Mouse (Mus musculus) layer of hippocampus, postnatal 14 days (tissue): ENCODE results near the gene Tango2. TPM values are rescaled to one million over a fixed set of nuclear protein-coding genes. Genes with fewer than 3 reads are reported as not detected.

ENCODE experiments used
- DNase-seq, 2 experiments: peaks; one replicate each; pipeline ENCODE4 v3.0.0; 2021 to 2022; ENCODE audit warnings: low spot score in 2 of 2, mixed read lengths in 1 of 2
- microRNA-seq, 2 experiments: library from miRNA; unstranded; fragments of <30 nt; microRNA quantifications; one replicate each; pipeline ENCODE4 v1.2.0; 2021
- total RNA-seq, 2 experiments: library from RNA; stranded (reverse); gene quantifications; 2 replicates each; pipeline ENCODE4 v1.2.3; 2021

The Tango2 gene
- total RNA-seq, 2 experiments from 2014 or later: 106 to 114 TPM

DNA sequence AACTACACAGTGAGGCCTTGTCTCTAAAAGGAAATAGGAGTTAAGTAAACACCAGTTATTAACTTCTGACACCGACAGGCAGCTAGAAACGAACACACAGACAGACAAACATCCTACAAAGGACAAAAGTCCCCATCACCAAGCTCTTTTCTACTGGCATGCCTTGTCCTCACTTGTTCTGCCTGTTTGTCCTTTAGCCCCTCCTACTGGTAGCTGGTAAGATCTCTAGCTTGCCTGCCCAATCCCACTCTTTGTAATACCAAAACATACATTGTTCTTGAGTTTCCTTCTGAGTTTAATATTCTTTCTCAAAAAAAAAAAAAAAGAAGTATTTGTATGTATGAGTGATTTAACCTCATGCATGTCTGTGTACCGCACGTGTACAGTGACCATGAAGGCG is 79.7 kb downstream of the Tango2 start:
- no peak for DNase-seq

DNA sequence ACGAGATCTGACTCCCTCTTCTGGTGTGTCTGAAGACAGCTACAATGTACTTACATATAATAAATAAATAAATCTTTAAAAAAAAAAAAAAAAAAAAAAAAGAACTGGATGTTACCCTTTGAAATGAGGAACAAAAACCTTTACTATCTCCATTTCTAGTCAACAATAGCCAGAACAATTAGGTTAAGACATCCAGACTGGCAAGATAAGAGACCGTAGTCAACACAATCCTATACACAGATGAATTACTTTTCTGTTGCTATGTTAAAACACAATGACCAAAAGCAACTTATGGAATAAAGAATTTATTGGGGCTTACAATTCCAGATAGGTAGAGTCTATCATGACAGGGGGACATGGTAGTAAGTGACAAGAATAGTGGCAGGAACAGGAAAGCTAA is 82.9 kb downstream of the Tango2 start:
- no peak for DNase-seq

DNA sequence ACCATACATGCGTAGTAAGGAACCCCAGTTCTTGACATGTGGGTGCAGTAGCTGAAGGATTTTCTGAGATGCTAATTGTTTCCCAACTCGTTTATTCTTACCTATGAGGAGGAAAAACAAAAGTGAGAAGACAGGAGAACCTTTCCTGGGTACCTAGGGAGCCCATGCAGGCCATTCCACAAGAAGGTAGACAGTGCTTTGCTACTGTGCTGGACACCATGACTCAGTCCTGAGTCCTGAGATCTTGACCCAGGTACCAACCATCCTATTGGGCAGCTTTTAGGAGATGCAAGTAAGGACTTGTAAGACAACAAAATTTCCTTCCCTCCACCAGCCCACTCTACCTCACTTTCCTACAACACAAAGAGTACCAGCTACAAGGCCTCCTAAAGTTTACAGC is 89.7 kb downstream of the Tango2 start, which contains the start of gene Gm49776:
Gm49776 (minus strand) TSS at position 101 of the 400 bp plus-strand sequence.
- DNase-seq: no peak

DNA sequence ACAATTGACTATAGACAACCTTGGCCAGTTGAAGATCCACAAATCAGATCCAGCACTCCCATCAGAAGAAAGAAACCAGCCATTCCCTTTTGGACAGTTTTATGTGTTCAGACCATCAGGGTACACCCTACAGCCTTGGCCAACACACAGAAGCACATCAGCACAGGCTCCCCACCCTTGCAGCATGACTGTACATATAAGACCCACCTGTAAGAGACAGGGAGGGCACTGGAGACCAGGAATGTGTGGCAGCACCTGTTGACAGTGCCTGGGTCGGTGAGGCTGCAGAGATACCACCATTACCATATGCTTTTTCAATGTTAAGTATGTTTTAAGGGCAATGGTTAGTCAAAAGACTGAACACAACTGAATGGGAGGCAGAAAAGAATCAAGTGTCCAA is 94.0 kb downstream of the Tango2 start:
- no peak for DNase-seq

DNA sequence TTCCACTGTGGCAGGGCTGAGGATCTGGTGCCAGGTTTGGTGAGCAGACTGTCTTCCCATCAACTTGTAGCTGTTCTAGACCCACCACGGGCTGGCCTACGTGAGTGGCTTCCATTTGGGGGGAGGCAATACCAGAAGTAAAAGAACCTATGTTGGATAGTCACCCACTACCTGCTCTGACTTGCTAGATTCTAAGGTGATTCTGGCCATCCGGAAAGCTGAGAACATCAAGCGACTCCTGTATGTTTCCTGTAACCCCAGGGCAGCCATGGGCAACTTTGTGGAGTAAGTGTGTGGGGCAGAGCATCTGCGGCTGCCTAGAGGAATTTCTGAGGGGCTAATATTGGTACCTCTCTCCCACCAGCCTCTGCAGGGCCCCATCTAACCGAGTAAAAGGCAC is 95.2 kb downstream of the Tango2 start:
- no peak for DNase-seq

DNA sequence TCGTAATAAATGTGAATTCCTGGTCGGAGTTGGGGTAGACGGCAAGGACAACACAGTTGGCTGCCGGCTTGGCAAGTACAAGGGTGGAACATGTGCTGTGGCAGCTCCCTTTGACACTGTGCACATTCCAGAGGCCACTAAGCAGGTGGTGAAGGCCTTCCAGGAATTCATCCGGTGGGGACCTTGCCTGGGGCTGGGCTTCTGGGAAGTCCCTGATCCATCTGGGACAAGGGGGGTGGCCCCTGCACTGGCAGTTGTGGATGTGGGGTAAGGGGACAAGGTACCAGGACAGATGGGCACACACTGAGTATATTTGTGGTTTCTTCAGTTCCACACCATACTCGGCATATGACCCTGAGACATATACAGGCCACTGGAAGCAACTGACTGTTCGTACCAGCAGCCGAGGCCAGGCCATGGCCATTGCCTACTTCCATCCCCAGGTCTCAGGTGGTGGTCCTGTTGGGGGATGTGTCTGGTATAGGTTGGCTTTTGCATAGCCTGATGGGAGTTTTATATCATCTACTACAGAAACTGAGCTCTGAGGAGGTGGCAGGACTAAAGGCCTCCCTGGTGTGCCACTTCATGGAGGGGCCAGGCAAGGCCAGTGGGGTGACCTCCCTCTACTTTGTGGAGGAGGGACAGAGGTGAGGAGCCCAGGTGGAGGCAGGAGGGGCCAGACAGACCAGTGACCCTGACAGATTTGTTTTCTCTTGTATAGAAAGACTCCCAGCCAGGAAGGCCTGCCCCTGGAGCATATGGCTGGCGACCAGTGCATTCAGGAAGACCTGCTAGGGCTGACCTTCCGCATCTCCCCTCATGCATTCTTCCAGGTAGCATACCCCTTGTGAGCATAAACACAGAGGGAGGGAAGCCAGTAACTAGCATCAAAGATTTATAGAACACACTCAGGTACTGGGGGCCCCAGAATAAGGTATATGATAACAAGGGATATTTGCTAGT is 96.8 kb downstream of the Tango2 start:
- no peak for DNase-seq

Small RNAs within 50 kb of the gene (microRNA-seq; reads per million reads assigned to microRNA genes)
- gene Gm24572: 0 reads per million in 2 experiments
- gene Gm26219: 0 reads per million in 2 experiments
- gene Mir1306: 272 to 391 reads per million in 2 experiments
- 1,131 to 1,265 reads per million in 2 experiments for gene Mir185

Other genes with a start within 250 kb of the Tango2 start
- gene Rtn4r, start 220.5 kb downstream of the Tango2 start, total RNA-seq: 10 to 100 TPM; 77.1 to 85.6 TPM
- gene Ccdc188, start 130.2 kb downstream of the Tango2 start, total RNA-seq: not detected
- 10 to 100 TPM; 84.1 to 84.6 TPM for gene Zdhhc8, start 113.0 kb downstream of the Tango2 start, total RNA-seq
- gene Trmt2a, start 99.4 kb downstream of the Tango2 start, total RNA-seq: 10 to 100 TPM; 44.6 to 61.7 TPM
- 100 to 1,000 TPM in 1 of 2 experiments, 10 to 100 TPM in 1; 98.3 to 104 TPM for gene Ranbp1, start 99.4 kb downstream of the Tango2 start, total RNA-seq
- not detected for gene Gm49776, start 89.8 kb downstream of the Tango2 start, total RNA-seq
- 10 to 100 TPM; 35.9 to 44.0 TPM for gene Dgcr8, start 58.9 kb downstream of the Tango2 start, total RNA-seq
- 10 to 100 TPM; 43.3 to 46.4 TPM for gene Arvcf, start 79 bp upstream of the Tango2 start, total RNA-seq
- gene Txnrd2, start 78.3 kb upstream of the Tango2 start, total RNA-seq: 10 to 100 TPM; 19.5 to 22.1 TPM
- gene Comt, start 78.7 kb upstream of the Tango2 start, total RNA-seq: 10 to 100 TPM; 57.1 to 66.8 TPM
- 1 to 10 TPM; 6.1 to 7.5 TPM for gene Gnb1l, start 150.6 kb upstream of the Tango2 start, total RNA-seq
- gene Rtl10, start 150.8 kb upstream of the Tango2 start, total RNA-seq: 1 to 10 TPM; 8.6 TPM
- gene Tbx1, start 242.6 kb upstream of the Tango2 start, total RNA-seq: 1 to 10 TPM; 1.2 to 1.5 TPM